Mouse (Mus musculus) large intestine, adult 2 months (tissue): ENCODE results near the gene Col4a4. TPM values are rescaled to one million over a fixed set of nuclear protein-coding genes. Genes with fewer than 3 reads are reported as not detected.

Experiments
- DNase-seq: peaks from one replicate; pipeline ENCODE4 v3.0.0-alpha.2; 2012; ENCODE audit warnings: low read depth, low spot score
- WGBS: fragments of 180-500 bp; shearing (Covaris S2); methylation state at CpG from one replicate; pipeline ENCODE4 v1.1.7; 2018; 5-methylcytosine and 5-hydroxymethylcytosine counted together
- polyA plus RNA-seq: library from polyadenylated mRNA; depleted of rRNA; stranded (reverse); fragments of >200 nt; gene quantifications from 2 replicates; pipeline ENCODE4 v1.2.3, GENCODE M21; 2012

The Col4a4 gene
- polyA plus RNA-seq, 1 experiment = 0.05 TPM

- 74% methylated on average over 4 of the region's 4 CpGs for WGBS
- DNase-seq = no peak
Measured at GRCm38 (mm10) chr1:82486371-82486770, 100.3 kb downstream of the Col4a4 start.

- WGBS = 71% methylated on average over 7 of the region's 7 CpGs
- no peak for DNase-seq
Measured at GRCm38 (mm10) chr1:82482371-82482770, 104.3 kb downstream of the Col4a4 start.

- DNase-seq = no peak
- WGBS = 85% methylated on average over 12 of the region's 12 CpGs
Measured at GRCm38 (mm10) chr1:82479696-82480487, 106.8 kb downstream of the Col4a4 start.

- whole genome bisulfite sequencing = 37% methylated on average over 9 of the region's 9 CpGs
Measured at GRCm38 (mm10) chr1:82476746-82477145, 109.9 kb downstream of the Col4a4 start.

GRCm38 (mm10) chr1:82476256-82476655 lies 110.4 kb downstream of the Col4a4 start:
- no peak for DNase-seq
- 44% methylated on average over 11 of the region's 11 CpGs for WGBS

More at GRCm38 (mm10) chr1:82476746-82477145, 109.9 kb downstream of the Col4a4 start:
- DNase-seq = no peak

GRCm38 (mm10) chr1:82475821-82476220 lies 110.8 kb downstream of the Col4a4 start:
- WGBS = 76% methylated on average over 4 of the region's 4 CpGs
- no peak for DNase-seq

- DNase-seq = no peak
- 77% methylated on average over 5 of the region's 5 CpGs for WGBS
Measured at GRCm38 (mm10) chr1:82475254-82475653, 111.4 kb downstream of the Col4a4 start.

- DNase-seq = no peak
Measured at GRCm38 (mm10) chr1:82474461-82474961, 112.1 kb downstream of the Col4a4 start.

GRCm38 (mm10) chr1:82473467-82473866 lies 113.2 kb downstream of the Col4a4 start:
- DNase-seq = no peak

More at GRCm38 (mm10) chr1:82474461-82474961, 112.1 kb downstream of the Col4a4 start:
- whole genome bisulfite sequencing = 24% methylated on average over 4 of the region's 4 CpGs

GRCm38 (mm10) chr1:82470516-82471225 lies 116.0 kb downstream of the Col4a4 start:
- WGBS = 92% methylated on average over 10 of the region's 10 CpGs
- no peak for DNase-seq

- WGBS = 25% methylated on average over 6 of the region's 6 CpGs
Measured at GRCm38 (mm10) chr1:82468872-82469271, 117.8 kb downstream of the Col4a4 start.

GRCm38 (mm10) chr1:82465321-82465853 lies 121.3 kb downstream of the Col4a4 start:
- 47% methylated on average over 6 of the region's 6 CpGs for WGBS

More at GRCm38 (mm10) chr1:82468872-82469271, 117.8 kb downstream of the Col4a4 start:
- no peak for DNase-seq

GRCm38 (mm10) chr1:82461041-82461440 lies 125.6 kb downstream of the Col4a4 start:
- no peak for DNase-seq
- 74% methylated on average over 4 of the region's 4 CpGs for WGBS

More at GRCm38 (mm10) chr1:82465321-82465853, 121.3 kb downstream of the Col4a4 start:
- no peak for DNase-seq

GRCm38 (mm10) chr1:82459926-82460325 lies 126.7 kb downstream of the Col4a4 start:
- WGBS = 73% methylated on average over 2 of the region's 2 CpGs

GRCm38 (mm10) chr1:82459350-82459749 lies 127.3 kb downstream of the Col4a4 start:
- no peak for DNase-seq
- WGBS = 70% methylated on average over 4 of the region's 4 CpGs

More at GRCm38 (mm10) chr1:82459926-82460325, 126.7 kb downstream of the Col4a4 start:
- DNase-seq = no peak

GRCm38 (mm10) chr1:82454031-82454430 lies 132.6 kb downstream of the Col4a4 start:
- no peak for DNase-seq
- 90% methylated on average over 3 of the region's 3 CpGs for WGBS

- DNase-seq = no peak
- WGBS = 52% methylated on average over 6 of the region's 6 CpGs
Measured at GRCm38 (mm10) chr1:82451927-82452651, 134.6 kb downstream of the Col4a4 start.

- DNase-seq = no peak
- 82% methylated on average over 4 of the region's 4 CpGs for WGBS
Measured at GRCm38 (mm10) chr1:82449851-82450250, 136.8 kb downstream of the Col4a4 start.

GRCm38 (mm10) chr1:82446049-82446448 lies 140.6 kb downstream of the Col4a4 start:
- 66% methylated on average over 7 of the region's 7 CpGs for WGBS
- no peak for DNase-seq

- 75% methylated on average over 4 of the region's 4 CpGs for WGBS
- DNase-seq = no peak
Measured at GRCm38 (mm10) chr1:82443517-82443916, 143.1 kb downstream of the Col4a4 start.
